Mouse (Mus musculus) stomach, postnatal 0 days (tissue): ENCODE results near the gene Hs6st1. TPM values are rescaled to one million over a fixed set of nuclear protein-coding genes. Genes with fewer than 3 reads are reported as not detected.

Experiments
- ATAC-seq: fragments of 200-750 bp; cut with Nextera tagmentation; 2 replicates; pipeline ENCODE4 v1.8.0; 2017; ENCODE audit not compliant: low FRiP score, low TSS enrichment
- DNase-seq: peaks from one replicate; pipeline ENCODE4 v3.0.0-alpha.2; 2016; ENCODE audit warnings: low spot score
- H3K27ac ChIP-seq: fragments of 300-500 bp; sonication (generic); replicated peaks from 2 replicates; pipeline ENCODE4 v1.5.1; 2014; ENCODE audit warnings: mild to moderate bottlenecking, control low read depth
- H3K27me3 ChIP-seq: fragments of 300-500 bp; sonication (generic); 2 replicates; pipeline ENCODE4 v1.6.1; 2014; ENCODE audit warnings: low read length; ENCODE audit not compliant: control insufficient read depth, insufficient read depth
- H3K36me3 ChIP-seq: fragments of 300-500 bp; sonication (generic); 2 replicates; pipeline ENCODE4 v1.6.1; 2014; ENCODE audit warnings: low read length, mixed read lengths; ENCODE audit not compliant: control insufficient read depth, insufficient read depth
- H3K4me1 ChIP-seq: fragments of 300-500 bp; sonication (generic); replicated peaks from 2 replicates; pipeline ENCODE4 v1.6.1; 2014; ENCODE audit warnings: antibody characterized with exemption; ENCODE audit not compliant: control insufficient read depth, insufficient read depth
- H3K4me2 ChIP-seq: fragments of 300-500 bp; sonication (generic); replicated peaks from 2 replicates; pipeline ENCODE4 v1.6.1; 2014; ENCODE audit warnings: low read depth, mild to moderate bottlenecking, control low read depth, moderate library complexity
- H3K4me3 ChIP-seq: fragments of 300-500 bp; sonication (generic); 2 replicates; pipeline ENCODE4 v1.5.1; 2014; ENCODE audit warnings: low read depth, low read length, control low read depth
- H3K9ac ChIP-seq: fragments of 300-500 bp; sonication (generic); 2 replicates; pipeline ENCODE4 v1.6.1; 2014; ENCODE audit warnings: mild to moderate bottlenecking, low read length, control low read depth, mixed read lengths
- H3K9me3 ChIP-seq: fragments of 300-500 bp; sonication (generic); 2 replicates; pipeline ENCODE4 v1.6.1; 2016; ENCODE audit warnings: low read length; ENCODE audit not compliant: control insufficient read depth
- CTCF ChIP-seq: IDR thresholded peaks from 2 replicates; pipeline ENCODE4 v1.5.1; 2016; ENCODE audit warnings: antibody characterized with exemption, low read depth, mild to moderate bottlenecking, moderate library complexity
- EP300 ChIP-seq: optimal IDR thresholded peaks from 2 replicates; pipeline ENCODE3; 2016; ENCODE audit warnings: antibody characterized with exemption
- WGBS: fragments of 180-500 bp; shearing (Covaris S2); extraction: QIAGEN DNeasy Blood & Tissue Kit; methylation state at CpG from one replicate; pipeline ENCODE4 v1.1.7; 2014; 5-methylcytosine and 5-hydroxymethylcytosine counted together
- polyA plus RNA-seq: library from polyadenylated mRNA; unstranded; fragments of >200 nt; fragmentation: Nextera tagmentation; extraction: Ambion mirVana; gene quantifications from 2 replicates; pipeline ENCODE4 v1.2.1, GENCODE M21; 2015

Hs6st1 gene
- polyA plus RNA-seq, 1 experiment from 2014 or later = 5.7 TPM

DNA sequence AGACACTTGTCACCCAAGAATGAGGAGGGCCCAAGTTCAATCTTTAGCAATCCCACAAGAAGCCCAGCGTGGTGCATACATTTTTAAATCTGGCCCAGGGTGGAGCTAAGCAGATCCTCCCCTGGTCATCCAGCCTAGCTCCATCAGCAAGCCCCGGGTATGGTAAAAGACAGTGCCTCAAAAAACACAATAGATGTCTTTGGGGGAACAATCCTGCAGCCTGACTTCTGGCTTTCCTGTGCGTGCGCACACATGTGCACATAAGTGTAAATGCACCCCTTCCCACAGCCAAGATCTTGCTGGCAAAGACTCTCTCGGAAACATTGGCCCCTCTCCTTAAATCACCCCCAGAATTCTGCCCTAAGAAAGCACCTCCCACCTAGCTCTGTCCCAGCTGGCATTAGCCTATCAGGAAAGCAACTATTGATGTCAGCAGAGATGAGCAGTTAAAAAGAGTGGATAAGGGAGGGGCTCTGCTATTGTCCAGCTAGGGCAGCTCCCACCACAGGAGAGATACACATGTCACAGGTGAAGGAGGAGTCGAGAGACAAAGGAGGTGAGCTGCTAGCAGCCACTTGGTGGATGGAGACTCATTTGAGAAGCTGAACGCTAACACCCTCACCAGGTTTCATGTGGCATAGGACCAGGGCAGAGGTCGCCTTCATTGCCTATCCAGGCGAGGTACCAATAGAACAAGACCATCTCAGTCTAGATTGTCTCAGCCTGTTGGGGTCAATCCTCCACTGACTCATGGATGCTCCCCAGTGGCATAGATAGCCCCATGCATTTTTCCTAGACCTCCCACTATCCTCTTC is 5.2 kb upstream of the Hs6st1 start:
- Histone ChIP-seq H3K4me2 (no peak overlapping the region), H3K27me3 (no peaks in the 10 kb centered on the region), H3K4me3 (no peak overlapping the region), H3K9ac (no peak overlapping the region), H3K36me3 (no peaks in the 10 kb centered on the region), H3K9me3 (no peaks in the 10 kb centered on the region), H3K4me1 (peaks cover 3% of the 10 kb centered on the region; the same call in 1 of the 2 replicates), H3K27ac (no peak overlapping the region)
- peak; percentile 11 for DNase-seq
- 83% methylated on average over 9 of the region's 9 CpGs for WGBS
- TF ChIP-seq EP300 = no peak
- no peak for TF ChIP-seq CTCF
- ATAC-seq = no peak

GRCm38 (mm10) chr1:36063641-36063955 is 4.6 kb upstream of the Hs6st1 start:
- no peaks in the 10 kb centered on the region for H3K27me3 ChIP-seq
- DNase-seq = no peak
- WGBS = 86% methylated on average over 2 of the region's 2 CpGs
- H3K4me1 ChIP-seq = peaks cover 3% of the 10 kb centered on the region; the same call in 1 of the 2 replicates
- H3K36me3 ChIP-seq = no peaks in the 10 kb centered on the region
- H3K9ac ChIP-seq = no peak overlapping the region
- ATAC-seq = no peak
- no peak overlapping the region for H3K4me3 ChIP-seq
- no peak overlapping the region for H3K4me2 ChIP-seq
- TF ChIP-seq CTCF (no peak), EP300 (no peak)
- H3K27ac ChIP-seq = no peak overlapping the region
- H3K9me3 ChIP-seq = no peaks in the 10 kb centered on the region

GRCm38 (mm10) chr1:36064223-36064622 is 4.0 kb upstream of the Hs6st1 start:
- Histone ChIP-seq H3K4me1 (peaks cover 3% of the 10 kb centered on the region; the same call in 1 of the 2 replicates), H3K36me3 (no peaks in the 10 kb centered on the region), H3K9ac (peak overlapping the region; percentile 31; the same call in 1 of the 2 replicates), H3K27me3 (no peaks in the 10 kb centered on the region), H3K27ac (no peak overlapping the region), H3K9me3 (no peaks in the 10 kb centered on the region), H3K4me3 (no peak overlapping the region), H3K4me2 (peak overlapping the region; percentile 53; the same call in 1 of the 2 replicates)
- no peak for ATAC-seq
- DNase-seq = peak; percentile 9
- no peak for TF ChIP-seq EP300
- TF ChIP-seq CTCF = no peak
- 62% methylated on average over 4 of the region's 4 CpGs for WGBS

DNA sequence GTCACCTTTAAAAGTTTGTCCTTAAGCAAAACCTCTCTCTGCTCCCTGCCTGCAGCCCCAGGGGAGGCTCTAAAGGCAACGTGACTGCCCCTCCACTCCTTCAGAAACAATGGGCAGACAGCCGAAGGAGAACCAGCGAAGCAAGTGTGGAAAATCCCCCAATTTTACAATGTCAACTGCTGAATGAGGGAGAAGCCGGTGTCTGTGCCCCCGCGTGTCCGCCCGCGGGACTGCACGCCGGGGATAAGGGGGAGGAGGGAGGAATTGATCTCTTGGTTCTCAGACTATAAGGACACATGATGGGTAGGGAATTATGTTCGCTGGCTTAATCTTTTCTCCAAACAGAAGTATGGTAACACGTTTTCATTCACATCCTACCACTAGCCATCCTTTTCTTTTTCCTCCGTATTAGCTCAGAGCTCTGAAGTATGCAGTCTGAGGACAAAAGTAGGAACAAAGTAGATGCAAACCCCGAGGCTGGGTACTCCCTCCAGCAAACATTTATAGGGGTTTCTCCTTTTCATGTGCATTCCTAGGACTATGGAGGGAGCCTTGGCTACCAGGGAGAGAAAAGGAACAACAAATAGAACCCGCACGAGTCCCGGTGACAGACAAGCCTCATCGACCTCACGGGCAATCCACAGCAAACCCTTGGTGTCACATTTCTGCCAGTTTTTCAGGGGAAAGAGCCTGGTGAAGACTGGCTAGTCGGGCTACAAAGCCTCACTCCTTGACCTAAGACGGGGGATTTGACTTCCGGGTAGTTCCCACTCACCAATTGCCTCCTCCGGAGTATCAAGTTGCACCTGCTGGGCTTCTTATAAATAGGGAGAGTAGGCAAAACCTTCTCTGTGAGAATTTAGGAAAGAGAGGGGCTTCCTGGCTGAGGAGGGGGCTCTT is 3.1 kb upstream of the Hs6st1 start:
- 1% methylated on average over 24 of the region's 24 CpGs for WGBS
- Histone ChIP-seq H3K4me2 (peak overlapping the region; percentile 53), H3K4me1 (peaks cover 6% of the 10 kb centered on the region), H3K27me3 (no peaks in the 10 kb centered on the region), H3K27ac (0 out of 2 replicates have a peak overlapping the region, but pooled peaks have one; percentile 24), H3K4me3 (peak overlapping the region; percentile 8; the same call in 1 of the 2 replicates), H3K9ac (peak overlapping the region; percentile 31; the same call in 1 of the 2 replicates), H3K9me3 (no peaks in the 10 kb centered on the region), H3K36me3 (no peaks in the 10 kb centered on the region)
- TF ChIP-seq CTCF = peak; percentile 97
- TF ChIP-seq EP300 = no peak
- ATAC-seq = peak; percentile 67
- peak; percentile 93 for DNase-seq

GRCm38 (mm10) chr1:36065761-36066150 is 2.4 kb upstream of the Hs6st1 start:
- Histone ChIP-seq H3K36me3 (no peaks in the 10 kb centered on the region), H3K27me3 (no peaks in the 10 kb centered on the region), H3K9ac (no peak overlapping the region), H3K27ac (no peak overlapping the region), H3K4me2 (no peak overlapping the region; the same call in 1 of the 2 replicates), H3K9me3 (no peaks in the 10 kb centered on the region), H3K4me1 (peaks cover 12% of the 10 kb centered on the region), H3K4me3 (no peak overlapping the region)
- TF ChIP-seq EP300 (no peak), CTCF (no peak)
- 59% methylated on average over 9 of the region's 9 CpGs for WGBS
- ATAC-seq (no peak), DNase-seq (no peak)
